Mouse (Mus musculus): ENCODE data around the gene Crispld2.
A peak's percentile ranks its signal among the peaks of the same experiment; 100 is the strongest.

Crispld2 gene

DNA sequence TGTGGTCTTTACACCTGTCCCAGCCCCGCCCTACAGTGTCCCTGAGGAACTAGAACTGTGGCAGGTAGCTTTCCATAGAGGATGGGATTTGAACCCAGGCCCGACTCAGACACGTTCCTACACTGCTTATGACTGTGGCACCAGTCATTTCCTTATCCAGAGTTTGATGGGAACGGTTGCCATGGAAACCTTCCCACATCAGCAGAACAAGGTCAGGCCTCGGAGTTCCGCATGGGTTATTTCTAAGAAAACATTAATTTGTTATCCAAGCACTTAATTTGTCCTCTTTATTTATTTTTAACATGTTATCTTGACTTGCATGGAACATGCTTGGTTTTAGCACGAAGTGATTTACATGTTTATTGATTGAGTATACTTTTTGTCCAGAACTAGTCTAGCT is 9.5 kb downstream of the Crispld2 start:
- no peak for DNase-seq

DNA sequence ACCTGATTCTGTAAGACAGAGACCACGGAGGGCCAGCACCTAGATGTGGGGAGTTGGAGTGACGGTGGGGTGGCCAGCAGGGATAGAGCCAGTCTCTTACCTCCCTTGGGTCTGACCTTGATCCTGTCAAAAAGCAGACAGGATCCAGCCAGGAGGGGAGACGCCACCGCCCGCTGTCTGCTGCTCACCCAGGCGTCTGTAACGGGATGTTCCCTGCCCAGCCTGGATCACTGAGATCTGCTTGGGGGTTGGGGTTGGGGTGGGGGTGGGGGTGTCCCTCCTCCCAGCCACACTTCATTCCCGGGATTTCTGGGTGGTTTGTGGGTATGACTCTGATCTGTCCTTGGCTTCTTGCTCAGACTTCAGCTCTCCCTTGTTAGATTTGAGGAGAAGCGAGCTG is 10.1 kb downstream of the Crispld2 start:
- no peak for DNase-seq

GRCm38 (mm10) chr8:120004154-120004702 is 12.0 kb downstream of the Crispld2 start:
- DNase-seq, result peak; percentile 97

DNA sequence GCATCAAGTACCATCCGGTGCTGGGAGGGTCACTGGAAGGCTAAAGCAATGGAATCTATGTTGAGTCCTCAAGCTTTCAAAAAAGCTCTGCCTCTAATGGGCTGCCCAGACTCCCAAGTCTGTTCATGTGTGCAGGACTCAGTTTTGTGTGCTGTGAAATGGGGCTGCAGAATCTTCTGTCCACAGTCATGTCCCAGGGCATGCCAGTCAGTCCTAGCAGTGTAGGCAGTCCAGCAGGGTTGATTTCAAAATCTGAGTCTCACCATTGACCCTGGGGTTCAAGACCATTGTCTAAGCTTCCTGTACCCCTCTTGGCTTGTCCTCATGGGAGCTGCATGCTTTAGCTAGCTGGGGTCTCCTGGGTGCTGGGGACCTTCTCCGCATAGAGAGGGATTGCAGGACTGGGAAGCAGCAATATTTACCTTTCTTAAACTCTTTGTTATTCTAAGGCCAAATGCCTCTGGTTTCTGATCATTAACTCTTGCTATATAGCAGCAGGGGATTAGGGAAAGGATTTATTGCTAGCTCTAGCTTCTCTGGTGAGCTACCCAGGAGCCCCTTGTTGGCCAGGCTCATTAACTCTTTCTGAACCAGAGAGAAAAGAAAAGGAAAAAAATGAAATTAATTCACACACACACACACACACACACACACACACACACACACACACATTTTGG is 12.6 kb downstream of the Crispld2 start:
- no peak for DNase-seq

- DNase-seq, result peak; percentile 94
Observed at GRCm38 (mm10) chr8:120006645-120007160, 14.5 kb downstream of the Crispld2 start.

GRCm38 (mm10) chr8:120007178-120007577 is 14.9 kb downstream of the Crispld2 start:
- peak; percentile 93 for DNase-seq

DNA sequence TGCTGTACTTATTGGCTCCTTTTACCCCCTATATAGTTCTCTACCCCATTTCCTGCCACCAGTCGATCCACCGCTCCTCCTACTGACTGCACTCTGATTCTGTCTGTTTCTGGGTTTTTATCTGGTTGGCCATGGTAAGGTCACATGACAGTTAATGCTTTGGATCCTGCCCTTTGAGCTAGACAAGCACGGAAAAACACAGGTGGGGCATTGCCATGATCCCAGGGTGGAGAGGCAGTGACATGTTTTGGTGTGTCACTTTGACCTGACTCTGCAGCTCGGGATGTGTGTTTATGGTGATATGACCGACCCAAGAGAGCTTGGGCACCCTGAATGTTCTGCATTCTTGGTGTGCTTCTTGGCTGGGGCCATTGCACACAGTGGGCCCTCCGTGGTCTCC is 17.0 kb downstream of the Crispld2 start:
- DNase-seq, result no peak

DNA sequence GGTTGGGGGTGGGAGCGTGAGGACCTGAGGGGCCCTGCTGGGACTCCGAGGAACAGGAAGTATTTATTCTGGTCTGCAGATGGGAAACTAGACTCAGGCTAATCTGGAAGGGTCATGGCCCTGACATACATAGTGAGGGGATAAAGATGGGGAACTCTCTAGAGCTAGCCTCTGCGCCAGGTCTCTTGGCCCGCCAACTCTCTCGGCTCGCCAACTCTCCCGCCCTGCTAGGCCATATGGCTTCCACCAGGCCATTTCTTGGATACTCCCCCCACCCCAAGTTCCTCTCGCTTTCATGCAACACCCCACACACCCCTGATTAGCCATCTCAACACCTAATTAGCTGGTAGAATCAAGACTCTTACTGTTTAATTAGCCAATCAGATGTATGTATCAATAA is 20.3 kb downstream of the Crispld2 start:
- no peak for DNase-seq

- DNase-seq, result no peak
Observed at GRCm38 (mm10) chr8:120012927-120013326, 20.7 kb downstream of the Crispld2 start.

- DNase-seq, result no peak
Observed at GRCm38 (mm10) chr8:120014267-120015023, 22.2 kb downstream of the Crispld2 start.

GRCm38 (mm10) chr8:120015916-120016315 is 23.7 kb downstream of the Crispld2 start:
- no peak for DNase-seq

DNA sequence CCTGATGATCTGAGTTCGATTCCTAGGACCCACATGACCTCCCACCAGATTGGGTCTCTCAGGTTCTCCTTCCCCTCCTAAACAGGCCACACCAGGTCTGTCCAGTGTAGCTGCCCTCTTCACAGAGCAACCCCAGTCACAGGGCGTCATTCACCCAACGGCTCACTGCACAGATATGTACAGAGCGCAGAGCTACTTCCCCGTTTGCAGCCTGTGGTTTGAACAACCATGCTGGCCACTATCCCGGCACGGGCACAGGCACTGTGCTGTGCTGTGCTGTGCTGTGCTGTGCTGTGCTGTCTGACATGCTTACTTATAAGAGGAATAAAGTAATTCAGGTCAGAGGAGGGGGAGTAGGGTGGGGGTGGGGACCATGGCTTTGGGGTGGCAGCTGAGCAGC is 24.2 kb downstream of the Crispld2 start:
- DNase-seq, result no peak

DNA sequence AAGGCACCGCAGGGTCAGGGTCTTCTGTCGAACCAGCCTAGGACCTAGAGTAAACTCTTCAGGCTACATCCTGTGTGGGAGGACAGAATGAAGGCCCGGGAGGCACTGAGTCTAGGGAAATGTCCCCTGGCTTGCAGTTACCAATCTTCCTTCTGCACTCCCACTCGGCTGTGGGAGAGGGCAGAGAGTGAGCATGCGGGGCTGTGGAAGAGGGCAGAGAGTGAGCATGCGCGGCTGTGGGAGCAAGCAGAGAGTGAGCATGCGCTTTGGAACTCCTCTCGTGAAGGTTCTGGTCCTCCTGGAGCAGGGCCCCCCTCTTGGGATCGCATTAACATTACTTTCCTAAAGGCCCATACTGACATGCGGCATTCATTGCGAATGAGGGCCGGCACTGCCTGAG is 25.1 kb downstream of the Crispld2 start:
- DNase-seq, result no peak

DNA sequence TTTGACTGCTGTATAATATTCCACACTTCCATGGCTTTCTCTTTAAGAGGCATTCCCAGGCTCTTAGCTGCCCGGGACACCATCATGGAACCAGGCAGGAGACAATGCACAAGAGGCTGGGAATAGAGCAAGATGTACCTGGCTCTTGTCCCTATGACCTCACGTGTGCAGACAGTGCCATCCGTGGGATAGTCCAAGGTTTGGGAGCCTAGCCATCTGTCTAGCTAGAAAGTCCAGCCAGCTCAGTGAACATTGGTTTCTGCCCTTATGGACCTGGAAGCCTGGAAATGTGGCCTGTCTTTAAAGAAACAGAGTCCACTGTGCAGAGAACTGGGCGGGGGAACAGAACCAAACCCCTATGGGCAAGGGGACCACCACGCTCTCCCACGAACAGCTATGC is 25.5 kb downstream of the Crispld2 start:
- DNase-seq, result no peak

GRCm38 (mm10) chr8:120018379-120018778 is 26.1 kb downstream of the Crispld2 start:
- no peak for DNase-seq

DNA sequence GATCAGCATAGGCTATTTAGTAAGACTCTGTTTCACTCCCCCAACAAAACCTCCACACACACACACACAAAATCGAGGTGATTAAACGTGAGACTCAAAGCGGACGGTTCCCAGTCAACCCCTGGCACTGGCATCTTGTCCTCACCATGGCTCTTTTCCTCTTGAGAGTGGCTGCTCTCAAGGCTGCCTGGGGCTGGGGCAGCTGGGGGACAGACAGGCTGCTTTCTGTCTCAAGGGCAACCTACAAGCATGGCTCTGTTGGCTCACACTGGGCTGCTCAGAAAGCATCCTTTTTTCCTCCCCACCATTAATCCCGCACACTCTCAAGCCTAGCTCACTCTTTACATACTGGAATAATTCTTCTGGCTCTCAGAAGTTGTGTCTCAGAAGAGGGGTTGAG is 27.1 kb downstream of the Crispld2 start:
- no peak for DNase-seq

DNA sequence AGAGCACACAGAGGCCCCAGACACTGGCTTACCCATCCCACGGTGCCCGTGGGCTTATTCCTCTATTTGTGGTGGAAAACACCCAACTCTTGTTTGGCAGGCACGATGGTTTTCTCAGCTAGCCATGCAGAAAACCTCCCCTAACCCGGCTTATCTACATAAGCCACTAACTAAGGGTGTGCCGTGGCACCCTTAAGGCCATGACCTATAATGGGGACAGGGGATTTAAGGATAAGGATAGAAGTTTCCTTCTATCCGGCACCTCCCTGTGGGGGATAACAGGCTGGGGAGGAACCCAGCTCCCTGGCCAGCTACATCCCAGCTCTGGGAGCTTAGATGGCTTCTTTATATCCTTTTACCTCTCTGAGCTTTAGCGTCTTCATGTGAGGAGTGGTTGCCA is 28.1 kb downstream of the Crispld2 start:
- DNase-seq, result no peak

GRCm38 (mm10) chr8:120026199-120026598 is 34.0 kb downstream of the Crispld2 start:
- DNase-seq, result no peak

- no peak for DNase-seq
Observed at GRCm38 (mm10) chr8:120026991-120027390, 34.8 kb downstream of the Crispld2 start.

GRCm38 (mm10) chr8:120030447-120030846 is 38.2 kb downstream of the Crispld2 start:
- no peak for DNase-seq

DNA sequence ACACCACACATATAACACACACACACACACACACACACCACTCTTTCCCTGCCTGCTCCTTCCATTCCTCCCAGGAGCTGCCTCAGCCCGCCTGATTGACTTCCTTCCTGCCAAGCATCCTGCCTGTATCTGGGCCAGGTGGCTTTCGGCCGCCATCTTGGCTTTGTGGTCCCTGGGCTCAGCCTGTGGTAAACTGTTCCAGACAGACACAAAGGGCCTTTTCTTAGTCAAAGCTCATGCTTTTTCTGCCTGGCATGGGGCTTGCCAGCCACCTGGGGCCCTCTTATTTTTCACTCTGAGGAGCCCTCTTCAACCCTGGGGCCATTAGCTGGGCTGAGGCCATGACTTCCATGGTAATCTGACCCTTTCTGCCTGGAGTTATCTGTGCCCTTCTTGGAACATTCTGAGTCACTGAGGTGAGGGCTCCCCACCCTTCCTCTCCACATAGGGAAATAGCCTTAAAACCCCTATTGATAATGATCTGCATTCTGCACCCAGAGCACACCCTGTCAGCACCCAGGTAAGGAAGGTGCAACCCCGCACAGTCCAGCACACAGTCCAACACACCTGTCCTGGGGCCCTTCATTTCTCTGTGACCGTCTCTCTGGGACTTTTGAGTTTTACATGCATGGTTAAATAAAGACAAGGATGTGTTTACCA is 40.4 kb downstream of the Crispld2 start:
- DNase-seq, result no peak

DNA sequence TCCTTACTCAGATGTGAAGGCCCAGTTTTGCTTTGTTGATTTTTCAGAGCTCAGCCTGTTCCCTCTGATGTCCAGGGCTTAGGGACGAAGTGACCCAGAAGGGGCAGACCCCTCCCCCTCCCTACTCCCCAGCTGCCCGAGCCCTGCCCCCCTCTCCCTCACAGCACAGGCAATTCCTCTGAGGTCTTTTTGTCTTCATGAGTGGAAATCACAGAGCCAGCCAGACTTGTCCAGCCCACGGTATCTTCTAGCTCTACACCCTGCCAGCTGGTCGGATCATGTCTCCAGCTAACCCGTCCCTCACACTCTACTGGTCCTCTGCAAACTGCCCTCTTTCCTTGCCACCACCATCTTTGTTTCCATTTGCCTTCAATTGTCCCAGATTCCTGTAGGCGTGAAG is 42.2 kb downstream of the Crispld2 start:
- DNase-seq, result peak; percentile 96

- peak; percentile 96 for DNase-seq
Observed at GRCm38 (mm10) chr8:120036111-120036510, 43.9 kb downstream of the Crispld2 start.

- no peak for DNase-seq
Observed at GRCm38 (mm10) chr8:120036578-120036977, 44.3 kb downstream of the Crispld2 start.

All from heart, adult 11 months (tissue).